Mouse (Mus musculus): ENCODE data around the gene Als2cr12. TPM values are rescaled to one million over a fixed set of nuclear protein-coding genes. Genes with fewer than 3 reads are reported as not detected.
"Not testable (repeated sequence)": the region's sequence is repeated elsewhere in the genome, so short reads cannot be mapped to it uniquely, and the experiment has no call there.

The Als2cr12 gene
- 0.17 and 0.68 TPM in 2 replicates for polyA plus RNA-seq (2015; fragmentation: Nextera tagmentation; extraction: Ambion mirVana)

- H3K4me2 ChIP-seq (replicated peaks); H3K4me3 ChIP-seq (replicated peaks); H3K9me3 ChIP-seq (replicated peaks); H3K27ac ChIP-seq (replicated peaks); H3K9ac ChIP-seq; ATAC-seq (ENCODE audit: insufficient number of reproducible peaks, low FRiP score, low TSS enrichment, low read depth); H3K27me3 ChIP-seq; H3K4me1 ChIP-seq; H3K36me3 ChIP-seq: not testable (repeated sequence)
- WGBS, result 84% methylated on average over 4 of the region's 4 CpGs
Measured at GRCm38 (mm10) chr1:58695810-58696209, at the start of gene Als2cr12. Gene Als2cr12, minus strand, starts transcription at chr1:58695989.

- Histone ChIP-seq H3K9ac (no peak overlapping the region), H3K36me3 (peaks cover 89% of the 10 kb centered on the region), H3K4me2 (replicated peaks) (no peak overlapping the region), H3K9me3 (replicated peaks) (no peaks in the 10 kb centered on the region), H3K27me3 (no peaks in the 10 kb centered on the region), H3K27ac (replicated peaks) (no peak overlapping the region), H3K4me3 (replicated peaks) (no peak overlapping the region), H3K4me1 (no peaks in the 10 kb centered on the region)
- WGBS, result 75% methylated on average over 7 of the region's 7 CpGs
- ATAC-seq (ENCODE audit: insufficient number of reproducible peaks, low FRiP score, low TSS enrichment, low read depth), result no peak
Measured at GRCm38 (mm10) chr1:58744645-58745044, 48.9 kb upstream of the Als2cr12 start.

GRCm38 (mm10) chr1:58743252-58743651 is 47.5 kb upstream of the Als2cr12 start:
- Histone ChIP-seq H3K9ac (no peak overlapping the region), H3K27ac (replicated peaks) (no peak overlapping the region), H3K27me3 (no peaks in the 10 kb centered on the region), H3K36me3 (peaks cover 84% of the 10 kb centered on the region), H3K9me3 (replicated peaks) (no peaks in the 10 kb centered on the region), H3K4me3 (replicated peaks) (no peak overlapping the region), H3K4me1 (no peaks in the 10 kb centered on the region), H3K4me2 (replicated peaks) (no peak overlapping the region)
- 87% methylated on average over 6 of the region's 6 CpGs for WGBS
- no peak for ATAC-seq (ENCODE audit: insufficient number of reproducible peaks, low FRiP score, low TSS enrichment, low read depth)

DNA sequence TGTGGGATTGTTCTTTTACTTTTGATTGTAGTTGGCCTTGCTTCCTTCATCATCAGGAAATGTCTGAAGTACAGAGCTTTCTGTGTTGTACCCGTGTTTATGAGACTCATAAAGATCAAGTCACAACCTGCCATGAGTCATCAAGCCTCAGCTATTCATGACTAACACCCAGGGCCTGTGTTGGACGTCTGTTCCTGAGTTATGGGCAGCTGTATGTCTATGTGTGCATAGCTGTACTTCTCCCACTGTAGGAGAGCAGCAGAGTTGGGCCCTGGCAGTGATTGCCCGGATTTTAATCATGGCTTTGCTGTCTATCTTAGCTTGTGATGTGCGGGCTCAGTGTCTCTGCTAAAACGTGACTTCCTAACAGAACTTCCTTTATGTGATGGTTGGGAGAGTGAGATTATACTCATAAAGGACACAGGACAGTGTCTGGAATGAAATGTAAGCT is 46.8 kb upstream of the Als2cr12 start:
- H3K4me3 ChIP-seq (replicated peaks), result no peak overlapping the region
- H3K9me3 ChIP-seq (replicated peaks), result no peaks in the 10 kb centered on the region
- no peaks in the 10 kb centered on the region for H3K4me1 ChIP-seq
- peaks cover 82% of the 10 kb centered on the region for H3K36me3 ChIP-seq
- WGBS, result 69% methylated on average over 5 of the region's 5 CpGs
- no peak overlapping the region for H3K4me2 ChIP-seq (replicated peaks)
- no peaks in the 10 kb centered on the region for H3K27me3 ChIP-seq
- no peak overlapping the region for H3K9ac ChIP-seq
- ATAC-seq (ENCODE audit: insufficient number of reproducible peaks, low FRiP score, low TSS enrichment, low read depth), result no peak
- H3K27ac ChIP-seq (replicated peaks), result no peak overlapping the region

DNA sequence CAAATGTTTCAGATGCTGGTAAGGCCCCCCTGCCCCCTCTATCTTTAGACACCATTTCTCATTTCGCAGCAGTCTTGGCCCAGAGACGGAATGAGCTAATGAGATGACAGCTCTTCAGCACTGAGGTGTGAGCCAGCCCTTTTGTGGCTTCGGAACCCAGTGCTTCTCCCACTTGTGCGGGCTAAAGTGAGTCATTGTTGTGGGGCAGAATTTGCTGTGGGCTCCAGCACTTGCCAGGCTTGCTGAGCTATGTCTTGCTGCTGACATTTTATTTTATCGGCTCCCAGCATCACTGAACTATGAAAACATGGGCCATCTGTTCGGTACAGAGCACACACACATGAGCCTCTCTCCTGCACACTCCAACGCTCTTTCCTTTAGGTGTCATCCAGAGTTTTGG is 43.7 kb upstream of the Als2cr12 start:
- WGBS, result 95% methylated on average over 7 of the region's 7 CpGs

GRCm38 (mm10) chr1:58736968-58737367 is 41.2 kb upstream of the Als2cr12 start:
- ATAC-seq (ENCODE audit: insufficient number of reproducible peaks, low FRiP score, low TSS enrichment, low read depth), result no peak
- Histone ChIP-seq H3K27me3 (no peaks in the 10 kb centered on the region), H3K27ac (replicated peaks) (no peak overlapping the region), H3K9ac (no peak overlapping the region), H3K4me1 (no peaks in the 10 kb centered on the region), H3K36me3 (peaks cover 78% of the 10 kb centered on the region), H3K4me3 (replicated peaks) (no peak overlapping the region), H3K9me3 (replicated peaks) (no peaks in the 10 kb centered on the region), H3K4me2 (replicated peaks) (no peak overlapping the region)
- 95% methylated on average over 22 of the region's 22 CpGs for WGBS

More for the DNA sequence above, 43.7 kb upstream of the Als2cr12 start:
- Histone ChIP-seq H3K27ac (replicated peaks) (no peak overlapping the region), H3K36me3 (peaks cover 84% of the 10 kb centered on the region), H3K9me3 (replicated peaks) (no peaks in the 10 kb centered on the region), H3K4me1 (no peaks in the 10 kb centered on the region), H3K9ac (no peak overlapping the region), H3K4me2 (replicated peaks) (no peak overlapping the region), H3K27me3 (no peaks in the 10 kb centered on the region), H3K4me3 (replicated peaks) (no peak overlapping the region)
- no peak for ATAC-seq (ENCODE audit: insufficient number of reproducible peaks, low FRiP score, low TSS enrichment, low read depth)

- WGBS, result 92% methylated on average over 7 of the region's 7 CpGs
- no peak overlapping the region for H3K4me2 ChIP-seq (replicated peaks)
- no peak overlapping the region for H3K4me3 ChIP-seq (replicated peaks)
- H3K4me1 ChIP-seq, result no peaks in the 10 kb centered on the region
- H3K9ac ChIP-seq, result no peak overlapping the region
- peaks cover 77% of the 10 kb centered on the region for H3K36me3 ChIP-seq
- no peaks in the 10 kb centered on the region for H3K9me3 ChIP-seq (replicated peaks)
- no peak for ATAC-seq (ENCODE audit: insufficient number of reproducible peaks, low FRiP score, low TSS enrichment, low read depth)
- no peaks in the 10 kb centered on the region for H3K27me3 ChIP-seq
- no peak overlapping the region for H3K27ac ChIP-seq (replicated peaks)
Measured at GRCm38 (mm10) chr1:58735962-58736361, 40.2 kb upstream of the Als2cr12 start.

GRCm38 (mm10) chr1:58734043-58734920 is 38.5 kb upstream of the Als2cr12 start:
- Histone ChIP-seq H3K4me2 (replicated peaks) (no peak overlapping the region), H3K27me3 (no peaks in the 10 kb centered on the region), H3K4me1 (no peaks in the 10 kb centered on the region), H3K27ac (replicated peaks) (no peak overlapping the region), H3K9me3 (replicated peaks) (no peaks in the 10 kb centered on the region), H3K36me3 (peaks cover 70% of the 10 kb centered on the region), H3K9ac (no peak overlapping the region), H3K4me3 (replicated peaks) (no peak overlapping the region)
- WGBS, result 91% methylated on average over 11 of the region's 11 CpGs
- no peak for ATAC-seq (ENCODE audit: insufficient number of reproducible peaks, low FRiP score, low TSS enrichment, low read depth)

DNA sequence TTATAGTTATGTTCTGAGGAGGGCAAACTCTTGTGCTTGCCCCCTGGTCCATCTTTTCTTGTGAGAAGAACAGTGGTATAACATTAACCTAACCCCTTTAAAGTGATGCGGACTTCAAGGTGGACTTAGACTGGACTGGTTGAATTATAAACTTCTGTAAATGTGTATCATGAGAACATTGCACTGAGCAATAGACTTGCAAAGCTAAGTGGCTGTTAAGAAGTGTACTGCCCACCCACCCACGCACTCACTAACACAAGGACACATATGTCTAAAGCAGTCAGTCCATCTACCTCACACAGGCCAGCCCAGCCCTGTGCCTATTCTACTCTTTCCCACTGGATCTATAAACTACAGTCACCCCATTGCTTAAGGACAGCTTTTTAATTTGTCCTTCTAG is 37.8 kb upstream of the Als2cr12 start:
- Histone ChIP-seq H3K4me3 (replicated peaks) (no peak overlapping the region), H3K4me1 (no peaks in the 10 kb centered on the region), H3K9me3 (replicated peaks) (no peaks in the 10 kb centered on the region), H3K27me3 (no peaks in the 10 kb centered on the region), H3K36me3 (peaks cover 73% of the 10 kb centered on the region), H3K4me2 (replicated peaks) (no peak overlapping the region), H3K9ac (no peak overlapping the region), H3K27ac (replicated peaks) (no peak overlapping the region)
- no peak for ATAC-seq (ENCODE audit: insufficient number of reproducible peaks, low FRiP score, low TSS enrichment, low read depth)
- 97% methylated on average over 2 of the region's 2 CpGs for WGBS

DNA sequence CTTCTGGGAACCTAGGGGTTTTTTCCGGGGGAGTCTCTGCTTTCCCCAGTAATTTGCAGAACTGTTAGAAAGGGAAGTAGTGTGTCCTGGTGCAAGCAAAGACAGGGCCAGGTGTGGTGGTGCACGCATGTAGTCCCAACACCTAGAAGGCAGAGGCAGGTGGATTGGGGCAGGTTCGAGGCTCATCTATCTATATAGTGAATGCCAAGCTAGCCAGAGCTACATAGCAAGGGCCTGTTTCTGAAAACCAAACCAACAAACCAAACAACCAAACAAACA is 32.7 kb upstream of the Als2cr12 start:
- peaks cover 6% of the 10 kb centered on the region for H3K4me1 ChIP-seq
- no peak overlapping the region for H3K9ac ChIP-seq
- H3K36me3 ChIP-seq, result peaks cover 50% of the 10 kb centered on the region
- no peak for ATAC-seq (ENCODE audit: insufficient number of reproducible peaks, low FRiP score, low TSS enrichment, low read depth)
- no peak overlapping the region for H3K4me2 ChIP-seq (replicated peaks)
- H3K4me3 ChIP-seq (replicated peaks), result no peak overlapping the region
- H3K9me3 ChIP-seq (replicated peaks), result no peaks in the 10 kb centered on the region
- H3K27me3 ChIP-seq, result no peaks in the 10 kb centered on the region
- 93% methylated on average over 3 of the region's 3 CpGs for WGBS
- no peak overlapping the region for H3K27ac ChIP-seq (replicated peaks)

GRCm38 (mm10) chr1:58727747-58728589 is 32.2 kb upstream of the Als2cr12 start:
- Histone ChIP-seq H3K4me1 (peaks cover 6% of the 10 kb centered on the region), H3K27me3 (no peaks in the 10 kb centered on the region), H3K4me2 (replicated peaks) (no peak overlapping the region), H3K36me3 (peaks cover 45% of the 10 kb centered on the region), H3K9ac (no peak overlapping the region), H3K9me3 (replicated peaks) (no peaks in the 10 kb centered on the region), H3K4me3 (replicated peaks) (no peak overlapping the region), H3K27ac (replicated peaks) (no peak overlapping the region)
- 90% methylated on average over 10 of the region's 10 CpGs for WGBS
- ATAC-seq (ENCODE audit: insufficient number of reproducible peaks, low FRiP score, low TSS enrichment, low read depth), result no peak
